Mouse (Mus musculus) right cerebral cortex, adult 18-20 months (tissue): Measurements from ENCODE around the gene Maob.
A peak's percentile ranks its signal among the peaks of the same experiment; 100 is the strongest.

Source experiments
- DNase-seq: peaks from one replicate; pipeline ENCODE4 v3.0.0; 2022; ENCODE audit warnings: mixed read lengths

Gene Maob

DNA sequence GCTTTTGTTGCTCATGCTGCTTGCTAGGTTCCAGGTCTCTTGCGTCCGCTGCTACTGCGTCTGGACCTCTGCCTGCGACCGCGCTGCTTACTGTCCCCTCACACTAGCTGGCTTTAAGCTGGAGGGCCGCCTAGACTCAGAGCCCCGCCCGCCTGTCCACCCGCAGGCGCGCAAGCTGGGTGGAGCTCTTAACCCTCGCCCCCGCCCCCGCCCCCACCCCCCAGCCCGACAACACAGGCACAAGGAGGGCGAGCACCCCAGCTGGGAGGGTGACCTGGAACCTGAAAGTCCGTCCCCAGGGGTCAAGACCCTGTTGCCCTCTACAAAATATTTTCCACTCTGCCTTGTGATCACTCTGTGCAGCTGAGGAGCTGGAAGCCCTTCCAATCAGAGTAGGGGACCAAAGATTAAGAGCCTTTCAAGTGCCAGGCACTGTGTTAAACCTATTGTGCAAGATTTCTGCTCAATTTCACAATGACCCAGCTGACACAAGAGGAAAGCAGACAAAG lies at the start of gene Maob:
TSS of gene Maob (minus strand) at position 106 of the 509 bp plus-strand sequence.
- peak; percentile 5 for DNase-seq

DNA sequence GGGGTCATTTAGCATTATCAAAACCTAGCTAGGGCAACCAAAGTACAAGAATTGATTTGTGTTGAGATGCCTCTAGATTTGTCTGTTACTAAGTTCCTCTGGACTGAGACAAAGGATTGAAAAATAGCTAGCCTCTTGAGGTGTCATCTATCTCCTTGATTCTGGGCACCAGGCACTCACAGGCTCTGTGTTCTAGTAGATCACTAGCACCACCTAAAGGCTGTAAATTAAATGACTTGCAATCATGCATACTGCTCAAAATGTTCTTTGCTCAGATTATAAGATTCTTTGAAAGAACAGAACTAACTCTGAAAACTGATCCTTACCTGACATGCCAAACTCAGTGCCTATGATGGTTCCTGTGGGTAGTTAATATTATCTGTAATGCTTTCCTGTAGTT lies 43.1 kb upstream of the Maob start:
- peak; percentile 0 for DNase-seq

DNA sequence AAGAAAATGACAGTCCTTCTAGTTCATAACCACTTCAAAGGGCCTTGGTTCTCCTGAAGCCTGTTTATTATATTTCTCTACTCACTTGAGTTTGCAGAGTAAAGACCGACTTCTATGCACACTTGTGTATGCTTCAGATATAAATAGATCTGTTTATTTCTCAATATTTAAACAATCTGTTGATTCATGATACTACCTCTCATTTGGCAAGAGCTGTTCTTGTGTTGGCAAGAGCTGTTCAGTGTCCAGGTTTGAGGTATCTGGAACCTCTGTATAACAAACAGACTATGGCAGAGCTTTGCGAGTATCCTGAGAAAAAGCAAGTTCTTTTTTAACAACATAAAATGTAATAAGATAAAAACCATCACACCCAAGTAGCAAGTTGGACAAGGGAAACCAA lies 28.9 kb upstream of the Maob start:
- DNase-seq: no peak

DNA sequence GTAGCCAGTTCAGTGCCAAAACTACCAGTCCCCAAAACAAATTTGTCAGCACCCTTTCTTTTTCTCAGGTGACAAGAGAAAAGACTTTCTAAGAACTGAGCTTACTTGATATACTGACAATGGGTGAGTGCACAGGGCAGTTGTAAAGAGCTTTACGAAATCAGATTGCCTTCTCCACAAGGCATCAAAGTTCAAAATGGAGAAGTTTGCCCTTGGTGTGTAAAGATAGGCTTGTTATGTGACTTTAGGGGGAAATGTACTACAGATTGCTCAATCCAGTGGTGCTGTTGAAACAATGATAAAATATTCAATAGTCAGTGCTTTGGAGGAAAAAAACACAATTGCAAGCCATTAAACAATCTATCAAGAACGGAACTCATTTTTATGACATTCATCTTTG lies 24.3 kb upstream of the Maob start:
- no peak for DNase-seq

DNA sequence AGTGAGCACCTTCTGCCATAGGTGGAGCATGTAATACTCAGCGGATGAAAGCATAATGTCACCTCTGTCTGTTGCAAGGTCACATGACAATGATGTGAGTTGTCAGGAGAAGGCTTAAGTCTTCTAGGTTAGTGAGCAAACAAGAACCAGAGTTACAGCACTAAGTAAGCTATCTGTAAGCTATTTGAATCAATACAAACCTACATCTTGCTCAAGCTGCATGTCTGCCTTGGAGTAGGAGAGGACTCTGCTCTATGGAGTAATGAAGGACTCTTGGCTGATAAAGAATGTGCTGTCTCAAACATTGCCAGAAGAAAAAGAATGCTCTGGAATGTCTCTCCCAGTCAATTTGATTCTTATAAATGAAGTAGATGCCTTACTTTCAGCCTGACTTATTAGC lies 20.1 kb upstream of the Maob start:
- DNase-seq: no peak

DNA sequence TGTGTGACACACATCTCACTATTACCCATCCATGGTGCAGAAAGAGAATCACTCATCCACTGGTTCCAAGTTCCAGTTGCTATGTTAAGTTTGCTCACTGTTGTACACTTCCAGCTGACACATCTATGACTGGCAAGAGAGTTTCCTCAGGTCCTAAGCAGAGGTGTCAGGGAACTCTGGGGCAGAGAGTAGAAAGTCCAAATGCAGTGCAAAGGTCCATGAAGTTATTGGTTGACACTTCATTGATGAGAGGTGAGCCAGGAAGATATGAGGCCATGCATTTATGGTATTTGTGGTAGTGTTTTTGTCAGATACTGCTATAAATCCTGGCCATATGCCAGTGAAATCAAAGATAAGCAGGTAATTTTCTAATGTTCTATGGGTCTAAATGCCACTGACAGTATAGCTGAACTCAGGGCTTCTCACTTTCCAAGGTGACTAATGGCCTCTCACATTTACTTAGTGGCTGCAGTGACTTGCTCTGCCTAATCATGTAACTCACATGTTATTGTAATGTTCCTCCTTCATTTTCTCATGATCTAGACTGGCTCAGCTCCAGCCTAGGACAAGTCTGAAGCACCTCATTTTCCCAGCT lies 19.4 kb upstream of the Maob start:
- DNase-seq: no peak

DNA sequence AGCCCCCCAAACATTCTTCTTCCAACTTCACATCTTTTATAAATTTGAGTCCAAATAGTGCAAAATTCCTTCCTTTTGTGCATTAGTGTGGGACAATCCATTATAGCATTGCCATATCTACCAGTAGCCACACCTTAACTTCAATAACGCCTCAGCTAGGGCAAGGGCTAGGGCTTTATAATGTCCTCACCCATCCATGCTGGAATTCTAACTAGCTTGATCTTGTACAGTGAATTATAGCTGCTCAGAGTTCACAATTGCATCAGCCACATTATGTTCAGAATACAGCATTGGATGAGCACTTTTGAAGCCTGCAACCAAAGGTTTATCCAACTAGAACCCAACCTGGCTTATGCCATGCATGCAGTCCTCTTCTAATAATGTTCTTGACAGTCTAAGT lies 8.9 kb upstream of the Maob start:
- DNase-seq: no peak

DNA sequence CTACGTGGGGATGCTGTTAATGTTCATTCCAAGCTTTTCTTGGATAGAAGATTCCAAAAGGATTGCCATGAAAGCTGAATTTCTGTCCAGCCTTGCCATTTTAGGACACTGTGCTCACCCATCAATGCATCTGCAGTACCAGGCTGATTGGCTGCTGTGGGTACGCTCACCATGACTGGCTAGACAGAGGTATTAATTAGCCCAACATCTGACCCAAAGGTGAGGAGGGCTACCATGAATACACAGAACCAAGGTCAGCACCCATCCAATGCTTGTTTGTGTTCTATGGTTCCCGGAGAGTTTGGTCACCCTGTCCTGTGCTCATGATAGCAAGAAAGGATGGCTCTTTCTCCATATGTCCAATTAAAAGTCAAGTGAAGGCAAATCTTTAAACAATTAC lies 1.2 kb downstream of the Maob start:
- no peak for DNase-seq

DNA sequence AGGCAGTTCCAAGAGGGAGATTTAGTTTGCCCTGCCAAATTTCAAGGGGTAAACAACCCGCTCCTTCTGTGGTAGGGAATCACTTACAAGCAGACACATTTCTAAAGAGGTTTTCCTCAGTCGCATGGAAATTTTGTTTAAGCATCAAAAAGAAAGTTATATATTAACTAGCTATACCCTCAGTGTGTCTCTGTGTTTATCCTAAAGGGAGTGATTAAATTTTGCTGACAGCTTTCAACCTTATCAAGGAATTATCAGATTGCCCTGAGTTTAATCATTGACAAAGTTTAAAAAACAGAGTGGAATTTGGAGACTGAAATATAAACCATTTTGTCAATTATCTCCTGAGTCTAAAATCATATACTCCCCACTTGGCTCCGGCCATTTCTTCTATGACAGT lies 5.1 kb downstream of the Maob start:
- no peak for DNase-seq

DNA sequence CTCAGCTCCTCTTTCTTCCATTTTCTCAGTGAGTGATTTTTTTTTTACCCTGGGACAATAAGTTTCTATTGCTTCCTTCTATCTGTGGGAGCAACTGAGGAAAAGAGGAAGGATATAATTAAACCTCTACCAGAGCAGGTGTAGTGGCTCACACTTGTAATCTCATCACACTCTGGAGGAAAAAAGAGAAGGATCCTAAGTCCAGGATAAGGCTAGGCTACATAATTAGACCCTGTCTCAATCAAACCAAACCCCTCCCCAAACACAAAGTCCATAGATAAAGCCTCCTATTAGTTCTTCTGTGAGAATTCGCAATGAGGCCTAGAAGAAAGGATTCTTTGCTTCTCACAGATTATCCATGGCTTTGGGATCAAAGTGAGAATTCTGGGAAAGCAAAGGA lies 49.7 kb downstream of the Maob start:
- DNase-seq: no peak

DNA sequence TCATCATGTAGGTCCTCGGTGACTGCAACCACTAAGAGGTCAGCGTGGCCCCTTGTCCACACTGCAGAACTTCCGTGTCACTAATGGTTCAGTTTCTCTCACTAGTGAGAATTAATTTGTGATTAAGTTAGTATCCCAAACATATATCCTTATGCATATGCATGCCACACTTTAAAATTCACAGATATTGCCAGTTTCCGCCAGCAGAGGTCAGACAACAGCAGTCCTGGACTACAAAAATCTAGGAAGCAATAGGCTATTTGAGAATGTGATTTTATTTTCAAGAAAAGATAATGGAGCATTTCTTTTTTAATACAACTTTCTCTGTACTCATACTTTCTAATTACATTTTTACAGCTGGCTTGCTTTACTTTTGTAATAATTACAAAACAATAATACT lies 51.0 kb downstream of the Maob start:
- peak; percentile 11 for DNase-seq

DNA sequence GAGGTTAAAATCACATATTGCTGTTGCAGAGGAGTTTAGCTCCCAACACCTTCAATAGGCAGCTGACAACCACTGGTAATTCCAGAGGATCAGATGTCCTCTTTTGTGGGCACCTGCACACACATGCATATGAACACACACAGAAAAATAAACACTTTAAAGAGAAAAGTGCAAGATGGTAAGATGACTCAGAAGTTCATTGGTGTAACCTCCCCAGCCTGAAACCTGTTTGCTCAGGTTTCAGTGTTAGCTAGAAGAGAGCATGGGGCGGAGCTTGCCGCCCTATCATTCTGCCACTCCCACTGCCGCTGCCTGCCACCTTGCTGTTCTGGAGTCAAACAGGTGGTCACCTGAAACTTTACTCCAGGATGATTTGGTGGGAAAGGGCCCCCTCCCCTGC lies 55.7 kb downstream of the Maob start:
- no peak for DNase-seq

DNA sequence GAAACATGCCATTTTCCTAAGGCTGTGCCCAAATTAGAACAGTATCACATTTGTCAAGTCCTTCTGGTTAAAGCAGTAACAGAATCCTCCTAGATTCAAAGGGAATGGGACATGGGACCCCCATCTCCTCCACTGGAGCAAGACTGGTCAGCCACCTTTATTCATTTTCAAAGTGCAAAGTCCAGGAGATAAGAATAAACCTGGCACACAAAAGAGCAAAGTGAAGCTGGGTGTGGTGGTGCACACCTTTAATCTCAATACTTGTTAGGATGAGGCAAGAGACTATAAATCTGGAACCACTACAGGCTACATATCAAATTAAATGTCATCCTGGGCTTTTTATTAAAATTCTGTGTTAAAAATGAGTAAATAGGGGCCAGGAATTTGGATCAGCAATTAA lies 62.4 kb downstream of the Maob start:
- no peak for DNase-seq

DNA sequence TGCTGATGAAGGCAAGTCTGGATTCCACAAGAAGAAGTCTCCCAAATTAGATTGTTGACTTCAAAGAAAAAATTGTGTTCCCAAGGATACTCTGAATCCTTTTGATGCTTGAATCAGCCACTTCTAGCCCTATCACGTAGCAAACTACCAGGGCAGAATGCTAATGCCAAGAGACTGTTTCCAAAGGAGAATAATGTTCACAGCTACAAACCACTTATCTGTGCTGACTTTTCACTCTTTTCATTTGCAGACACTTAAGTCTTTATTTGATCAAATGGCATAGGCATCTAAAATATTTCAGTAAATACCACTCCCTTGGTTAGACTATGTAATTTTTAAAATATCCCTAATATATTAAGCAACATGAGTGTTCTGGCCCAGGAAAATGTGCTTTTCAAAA lies 68.2 kb downstream of the Maob start:
- DNase-seq: no peak

DNA sequence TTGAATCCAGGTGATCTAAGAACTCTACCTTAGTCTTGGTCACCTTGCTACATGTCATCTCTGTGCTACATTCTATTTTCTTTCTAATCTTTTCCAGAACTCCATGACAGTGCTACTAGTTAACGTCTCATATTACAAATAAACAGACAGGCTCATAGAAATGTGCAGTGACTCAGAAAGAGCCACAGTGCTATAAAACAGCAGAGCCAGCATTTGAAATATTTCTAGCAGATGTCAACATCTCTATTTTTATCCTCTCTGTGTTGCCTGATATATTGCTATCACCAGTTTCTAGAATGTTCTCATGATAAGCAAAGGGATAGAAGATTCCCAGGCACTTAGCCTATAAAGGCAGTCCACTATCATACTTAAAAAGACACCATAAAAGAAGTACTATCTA lies 103.1 kb downstream of the Maob start:
- no peak for DNase-seq

DNA sequence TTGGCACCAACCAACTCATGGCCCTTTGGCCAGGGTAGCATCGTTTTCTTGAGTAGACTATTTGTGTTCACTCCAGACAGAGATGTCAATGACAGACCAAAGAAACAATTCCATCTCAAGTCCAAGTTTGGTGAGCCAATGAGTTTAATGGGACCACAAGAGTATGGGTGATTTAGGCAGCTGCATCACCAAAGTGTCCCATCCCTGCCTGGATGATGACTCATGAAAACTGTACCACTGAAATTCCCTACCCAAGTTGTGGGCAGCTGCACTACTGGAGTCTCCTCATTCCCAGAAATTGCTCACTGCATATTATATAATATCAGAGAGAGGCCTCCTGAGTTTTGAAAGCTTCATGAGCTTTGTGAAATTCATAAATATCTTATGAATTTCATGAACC lies 111.1 kb downstream of the Maob start:
- no peak for DNase-seq
